Mouse (Mus musculus): ENCODE data around the gene C8a.

Gene C8a

DNA sequence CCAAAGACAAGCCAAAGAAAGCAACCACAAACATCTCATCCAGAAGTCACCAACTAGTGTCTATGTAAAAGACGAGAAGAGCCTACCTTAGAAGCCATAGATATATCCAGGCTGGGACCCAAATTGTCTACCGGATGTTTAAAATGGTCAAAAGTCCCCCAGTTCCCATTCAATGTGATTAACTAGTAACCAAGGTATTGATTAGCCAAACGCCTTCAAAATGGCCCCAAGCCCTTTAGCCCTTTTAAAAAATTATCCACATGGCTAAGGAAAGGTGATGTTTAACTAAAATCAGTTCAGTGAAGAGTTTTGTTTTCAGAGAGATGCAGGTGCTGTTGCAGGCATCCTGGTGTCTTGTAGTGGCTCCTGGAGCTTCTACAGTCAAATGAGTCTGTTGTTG is at the start of gene C8a:
Gene C8a (minus strand): TSS at position 76 of the 400 bp plus-strand sequence.
- DNase-seq (ENCODE audit: low spot score in 2 of 2) = no peak

DNA sequence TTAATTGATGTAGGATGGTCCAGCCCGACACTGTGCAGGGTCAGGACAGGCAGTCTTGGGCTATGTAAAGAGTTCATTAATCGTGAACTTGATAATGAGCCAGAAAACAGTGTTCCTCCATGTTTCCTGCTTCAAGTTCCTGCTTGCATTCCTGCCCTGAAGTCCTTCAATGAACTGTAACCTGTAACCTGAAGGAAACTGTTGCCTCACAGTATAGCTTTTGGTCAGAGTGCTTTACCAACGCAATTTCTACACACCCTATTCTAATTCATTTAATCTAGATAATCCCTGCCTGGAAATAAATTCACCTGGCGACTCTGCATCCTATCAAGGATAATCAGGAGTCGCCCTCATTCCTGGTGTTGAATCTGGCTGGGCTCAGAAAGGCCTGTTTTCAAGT is 49.2 kb upstream of the C8a start:
- no peak for DNase-seq (ENCODE audit: low spot score in 2 of 2)

DNA sequence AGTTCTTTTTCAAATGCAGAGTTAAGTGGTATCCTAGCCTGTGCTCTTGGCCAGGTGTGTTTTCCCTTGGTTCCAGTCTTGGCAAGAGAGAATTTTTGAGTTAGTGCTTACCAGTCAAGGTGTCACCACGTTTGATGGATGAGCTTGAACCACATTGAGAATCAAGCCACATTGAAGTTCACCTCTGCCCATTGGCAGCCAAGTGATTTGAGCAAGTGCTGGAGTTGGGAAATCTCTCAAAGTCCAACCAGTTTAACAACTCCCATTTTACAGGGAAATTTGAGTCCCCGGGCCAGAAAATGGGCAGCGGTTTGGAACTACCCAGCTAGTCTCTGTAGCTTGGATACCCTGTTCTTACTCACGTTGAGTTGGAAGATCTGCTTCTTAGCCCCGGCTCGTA is 41.8 kb upstream of the C8a start:
- DNase-seq (ENCODE audit: low spot score in 2 of 2) = no peak

DNA sequence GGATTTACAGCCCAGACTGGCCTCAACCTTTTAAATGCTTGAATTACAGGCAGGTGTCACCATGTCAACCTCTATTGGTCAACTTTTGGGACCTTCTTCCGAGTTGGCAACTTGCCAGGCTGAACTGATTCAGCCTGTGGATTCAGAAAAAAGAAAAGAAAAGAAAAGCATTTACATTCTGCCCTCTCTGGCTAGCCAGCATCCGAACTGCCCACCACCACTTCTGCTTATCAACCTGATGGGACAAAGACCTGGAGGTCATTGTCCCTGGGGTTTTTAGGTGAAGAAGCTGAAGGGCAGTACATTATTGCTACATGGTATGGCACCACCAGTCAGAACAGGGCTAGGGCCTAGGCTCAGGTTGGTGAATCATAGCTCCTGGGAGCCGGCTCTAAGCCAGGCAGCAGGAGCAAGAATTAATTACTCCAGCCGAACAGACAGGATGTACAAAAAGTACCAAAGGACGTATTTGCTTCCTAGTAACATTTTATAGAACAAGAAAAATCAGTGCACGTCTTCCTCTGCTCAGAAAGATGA is 38.6 kb upstream of the C8a start:
- no peak for DNase-seq (ENCODE audit: low spot score in 2 of 2)

DNA sequence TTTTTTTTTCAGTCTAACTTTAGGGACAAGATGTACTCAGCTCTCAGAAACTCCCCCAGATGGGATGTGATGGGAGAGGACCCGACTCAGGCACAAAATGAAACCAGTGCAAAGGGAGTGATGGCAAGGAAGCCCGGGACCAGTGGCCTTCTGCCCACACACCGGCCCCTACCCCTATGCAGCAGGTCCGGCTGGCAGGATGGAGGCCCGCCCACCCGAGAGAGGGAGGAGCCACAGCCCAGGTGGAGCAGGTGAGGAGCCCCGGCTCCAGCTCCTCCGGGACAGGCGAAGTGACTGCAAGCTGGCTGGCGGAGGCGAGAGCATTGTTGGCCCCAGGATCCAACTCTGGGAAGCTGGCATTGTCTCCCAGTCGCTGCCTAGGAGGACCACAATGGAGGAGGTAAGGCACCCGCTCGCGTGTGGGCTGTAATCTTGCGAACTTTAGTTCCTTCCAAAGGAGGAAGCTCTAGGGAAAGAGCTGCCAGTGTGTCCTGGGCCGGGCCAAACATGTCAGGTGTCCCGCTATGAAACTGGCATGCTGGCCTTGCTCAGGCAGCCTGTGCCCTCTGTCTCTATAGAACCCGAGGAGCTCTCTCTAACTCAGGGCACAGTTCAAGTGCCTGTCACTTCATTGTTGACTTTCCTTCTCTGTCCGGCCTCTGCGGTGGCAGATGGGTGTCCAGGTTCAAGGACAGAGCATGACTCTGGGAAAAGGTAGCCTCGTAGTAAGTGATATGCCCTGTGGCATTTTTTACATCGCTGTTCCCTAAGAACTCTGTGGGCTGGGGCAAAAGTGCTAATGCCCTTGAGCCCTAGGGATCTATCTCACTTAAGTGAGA is 37.3 kb upstream of the C8a start, which contains the start of gene Fyb2:
Gene Fyb2 (plus strand): TSS at position 166 of the 839 bp plus-strand sequence.
- DNase-seq (ENCODE audit: low spot score in 2 of 2) = no peak

DNA sequence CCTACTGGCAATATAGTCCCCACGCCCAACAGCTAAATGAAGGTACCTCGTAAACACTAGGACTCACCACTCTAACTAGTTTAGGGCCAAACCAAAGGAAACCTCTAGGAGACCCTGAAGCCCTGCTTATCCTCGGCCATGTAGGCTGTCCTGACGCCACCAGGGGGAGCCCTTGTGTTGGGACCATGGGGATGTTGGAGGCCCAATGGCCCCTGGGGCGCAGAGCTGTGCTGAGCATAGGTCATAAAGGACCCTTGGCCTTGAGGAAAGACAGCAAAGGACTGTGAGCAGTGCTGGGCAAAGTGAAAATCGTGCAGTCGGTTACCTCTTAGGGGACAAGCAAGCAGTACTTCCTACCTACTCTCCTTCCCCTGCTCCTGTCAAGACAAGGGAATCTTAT is 35.5 kb upstream of the C8a start:
- peak; percentile 65 to 73 for DNase-seq (ENCODE audit: low spot score in 2 of 2)

DNA sequence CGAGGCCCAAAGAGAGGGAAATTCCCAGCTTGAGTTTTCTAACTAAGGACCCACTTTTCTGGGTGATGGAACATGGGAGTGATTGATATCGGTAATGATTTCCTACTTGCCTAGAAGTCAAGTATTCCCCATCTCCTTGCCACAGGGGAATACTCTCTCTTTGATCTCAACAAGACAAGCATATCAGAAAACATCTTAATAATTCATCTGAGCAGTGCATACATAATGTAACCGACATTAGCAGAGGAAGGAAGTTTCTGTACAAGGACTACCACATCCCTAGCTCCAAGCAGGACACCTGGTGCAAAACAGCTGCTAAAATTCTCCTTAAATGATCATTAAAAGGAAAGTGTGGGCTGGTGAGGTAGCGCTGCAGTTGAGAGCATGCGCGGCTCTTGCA is 28.9 kb upstream of the C8a start:
- no peak for DNase-seq (ENCODE audit: low spot score in 2 of 2)

DNA sequence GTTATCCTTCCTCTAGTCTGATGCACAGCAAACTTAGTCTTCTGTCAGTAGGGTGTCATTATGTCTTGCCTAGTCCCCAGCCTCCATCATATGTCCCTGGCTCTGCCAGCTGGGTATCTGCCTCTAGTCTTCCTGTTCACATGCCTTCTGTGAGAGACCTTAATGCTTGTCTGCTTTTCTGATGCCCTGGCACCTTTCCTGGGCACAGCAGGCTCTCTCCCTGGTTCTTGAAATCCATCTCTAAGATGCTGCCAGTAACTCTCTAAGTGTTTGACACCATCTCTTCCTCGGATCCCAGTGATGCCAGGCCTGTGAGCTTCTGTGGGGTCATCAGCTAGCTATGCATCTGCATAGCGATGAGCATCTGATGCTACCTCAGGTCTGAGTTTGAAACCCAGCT is 26.6 kb upstream of the C8a start:
- DNase-seq (ENCODE audit: low spot score in 2 of 2) = no peak

DNA sequence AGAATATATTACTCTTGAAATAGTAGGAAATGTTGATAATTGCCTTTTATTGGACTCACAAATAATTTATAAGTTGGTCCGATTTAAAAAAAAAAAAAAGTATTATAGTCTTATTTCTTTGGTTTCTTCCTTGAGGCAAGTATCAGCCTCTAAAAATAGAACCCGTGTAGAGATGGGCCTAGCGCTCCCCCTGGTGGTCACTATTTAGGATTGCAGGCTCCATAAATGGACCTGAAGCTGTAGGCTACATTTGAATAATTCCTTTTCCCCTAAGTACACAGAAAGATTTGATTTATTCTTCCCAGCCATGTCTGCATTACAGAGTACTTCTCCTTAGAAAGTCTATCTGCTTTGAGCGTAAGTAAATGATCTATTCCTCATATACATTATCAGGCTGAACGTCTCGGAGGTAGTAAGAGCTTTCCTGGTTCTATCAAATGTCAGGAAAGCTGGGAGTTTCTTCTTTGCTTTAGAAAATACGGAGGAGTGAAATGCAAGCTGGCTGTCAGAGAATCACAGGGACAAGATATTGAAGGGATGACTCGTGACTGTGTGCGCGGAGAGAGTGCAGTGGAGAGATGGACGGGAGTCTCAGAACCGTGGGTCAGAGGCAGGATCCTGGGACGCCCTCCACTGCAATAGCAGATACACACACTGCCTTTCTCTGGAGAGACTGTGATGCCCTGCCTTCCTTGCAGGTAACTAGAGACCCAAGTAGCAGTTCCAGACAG is 18.0 kb upstream of the C8a start:
- peak; percentile 69 to 77 for DNase-seq (ENCODE audit: low spot score in 2 of 2)

DNA sequence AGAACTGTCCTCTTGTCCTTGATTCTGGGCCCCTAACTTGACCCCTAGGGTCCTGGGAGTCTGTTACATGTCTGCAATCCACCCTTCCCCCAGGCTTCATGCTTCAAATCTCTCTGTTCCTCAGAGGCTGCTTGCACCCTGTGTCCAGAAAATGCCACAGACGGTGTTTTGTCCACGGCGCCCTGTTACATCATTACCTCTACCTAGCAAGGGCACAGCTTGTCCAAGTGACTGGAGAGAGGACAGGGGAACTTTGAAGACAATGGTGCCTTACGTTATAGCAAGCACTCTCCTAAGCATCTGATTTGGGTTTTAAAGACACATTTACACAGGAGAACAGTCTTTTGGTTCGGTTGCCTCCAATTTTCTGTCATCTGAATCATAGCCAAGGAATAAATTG is 17.4 kb upstream of the C8a start:
- DNase-seq (ENCODE audit: low spot score in 2 of 2) = no peak

DNA sequence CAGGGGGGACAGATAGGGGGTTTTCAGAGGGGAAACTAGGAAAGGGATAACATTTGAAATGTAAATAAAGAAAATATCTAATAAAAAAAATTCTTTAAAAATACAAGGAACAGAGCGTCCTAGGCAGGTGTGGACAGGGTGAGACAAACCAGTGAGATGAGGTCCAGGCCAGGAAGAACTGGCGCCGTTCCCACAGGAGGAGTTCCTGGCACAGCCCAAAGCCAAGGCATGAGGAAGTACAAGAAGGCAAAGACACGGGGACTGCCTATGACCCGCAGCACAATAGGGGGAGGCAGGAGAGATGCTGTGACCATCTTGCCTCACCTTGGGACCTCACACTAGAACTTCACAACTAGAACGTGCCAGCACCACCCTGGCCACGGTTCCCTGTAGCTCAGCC is 15.5 kb upstream of the C8a start:
- DNase-seq (ENCODE audit: low spot score in 2 of 2) = no peak

DNA sequence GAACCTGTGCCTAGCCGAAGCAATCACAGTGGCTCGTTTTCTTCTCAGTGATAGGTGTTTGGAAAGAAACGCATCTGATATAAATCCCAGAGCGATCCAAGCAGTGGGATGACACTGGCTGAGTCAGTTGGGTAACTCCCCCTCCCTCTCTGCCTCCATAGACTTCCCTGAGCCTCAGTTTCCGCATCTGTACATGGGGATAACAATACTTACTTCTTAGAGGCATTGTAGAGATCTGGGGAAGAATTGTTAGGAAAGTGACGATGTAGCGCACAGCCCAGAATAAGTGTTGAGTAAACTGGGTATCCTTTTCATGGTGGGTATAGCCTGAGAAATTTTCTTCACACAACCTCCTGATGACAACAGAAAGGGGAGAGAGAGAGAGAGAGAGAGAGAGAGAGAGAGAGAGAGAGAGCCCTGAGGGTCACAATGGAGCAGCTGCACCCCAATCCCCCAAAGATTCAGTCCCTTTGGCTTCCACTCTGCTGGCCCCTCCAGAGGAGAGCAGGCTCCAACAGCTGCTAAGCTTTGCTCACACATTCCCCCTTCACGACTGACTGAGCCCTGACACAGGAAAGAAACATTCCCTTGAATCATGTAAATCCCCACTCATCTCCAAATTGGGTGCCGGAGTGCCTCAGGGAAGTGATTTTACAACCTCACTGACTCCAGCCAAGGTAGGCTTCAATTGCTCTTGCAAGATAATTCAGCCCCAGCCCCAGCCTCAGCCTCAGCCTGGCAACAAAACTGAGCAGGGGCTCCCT is 12.5 kb upstream of the C8a start:
- DNase-seq (ENCODE audit: low spot score in 2 of 2) = no peak

DNA sequence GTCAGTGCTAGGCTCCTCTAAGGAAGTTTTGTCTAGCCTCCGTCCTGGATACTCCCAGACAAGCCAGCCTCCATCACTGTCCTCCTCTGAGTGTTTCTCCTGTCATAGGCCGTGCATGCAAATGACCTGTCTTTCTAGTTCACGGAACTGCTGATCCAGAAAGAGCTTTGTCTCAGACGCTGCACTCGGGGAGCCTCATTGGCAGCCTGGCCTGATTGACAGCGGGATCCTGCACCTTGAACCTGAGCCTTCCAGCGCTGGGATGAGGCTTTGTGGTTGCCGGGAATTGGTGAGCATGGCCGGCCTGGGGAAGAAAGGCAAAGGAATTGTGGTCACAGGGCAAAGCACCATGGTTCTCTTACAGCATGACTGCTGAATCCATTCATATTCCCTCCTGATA is 11.3 kb upstream of the C8a start:
- DNase-seq (ENCODE audit: low spot score in 2 of 2) = no peak

DNA sequence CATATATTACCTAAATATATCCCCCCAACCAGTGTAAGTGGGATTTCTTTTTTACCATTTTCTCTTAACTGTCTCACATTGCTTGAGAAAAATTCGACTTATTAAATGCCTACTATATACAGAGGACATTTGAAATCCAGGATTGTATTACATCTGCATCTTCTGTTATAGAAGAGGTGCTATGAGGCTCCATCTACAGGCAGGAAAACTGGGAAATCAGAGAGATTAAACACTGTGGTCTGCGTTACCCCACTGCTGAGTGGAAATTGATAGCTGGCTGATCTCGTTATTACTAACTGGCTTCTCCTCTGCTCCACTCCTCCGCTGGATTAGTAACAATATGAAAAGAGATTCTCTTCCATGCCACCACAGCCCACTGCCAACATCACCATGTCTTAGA is 366 bp downstream of the C8a start:
- no peak for DNase-seq (ENCODE audit: low spot score in 2 of 2)

DNA sequence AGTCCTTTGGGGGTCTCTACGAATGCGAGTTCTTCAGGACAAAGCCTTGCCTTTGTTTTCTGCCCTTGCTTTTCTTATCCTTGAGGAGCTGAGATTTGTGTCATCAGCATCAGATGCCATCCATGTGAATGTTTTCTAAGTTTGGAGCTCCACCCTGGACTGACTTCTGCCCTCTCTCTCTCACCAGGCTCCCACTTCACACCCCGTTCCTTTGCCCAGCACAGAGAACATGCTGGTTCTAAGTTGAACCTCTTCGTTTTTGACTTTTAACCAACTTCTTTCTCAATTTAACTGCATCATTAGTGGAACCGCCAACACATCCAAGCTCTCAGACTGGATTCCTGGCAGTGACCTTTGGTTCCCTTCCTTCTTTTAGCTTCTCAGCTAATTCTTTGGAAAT is 6.0 kb downstream of the C8a start:
- DNase-seq (ENCODE audit: low spot score in 2 of 2) = no peak

DNA sequence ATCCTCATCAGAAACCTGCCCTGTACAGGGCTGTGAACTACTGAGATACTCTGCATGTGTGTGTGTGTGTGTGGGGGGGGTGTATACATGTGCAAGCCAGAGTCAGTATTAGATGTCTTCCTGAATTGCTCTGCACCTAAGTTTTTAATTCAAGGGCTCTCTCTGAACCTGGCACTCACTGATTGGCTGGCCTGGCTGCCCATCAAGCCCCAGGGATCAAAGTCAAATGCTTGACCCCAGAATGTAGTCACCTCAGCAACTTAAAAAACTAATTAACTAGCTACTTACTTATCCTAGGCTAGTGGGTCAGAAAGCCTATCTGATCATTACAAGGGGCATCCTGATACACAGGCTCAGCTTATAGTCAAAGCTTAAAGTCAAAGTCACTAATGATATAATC is 6.6 kb downstream of the C8a start:
- no peak for DNase-seq (ENCODE audit: low spot score in 2 of 2)

DNA sequence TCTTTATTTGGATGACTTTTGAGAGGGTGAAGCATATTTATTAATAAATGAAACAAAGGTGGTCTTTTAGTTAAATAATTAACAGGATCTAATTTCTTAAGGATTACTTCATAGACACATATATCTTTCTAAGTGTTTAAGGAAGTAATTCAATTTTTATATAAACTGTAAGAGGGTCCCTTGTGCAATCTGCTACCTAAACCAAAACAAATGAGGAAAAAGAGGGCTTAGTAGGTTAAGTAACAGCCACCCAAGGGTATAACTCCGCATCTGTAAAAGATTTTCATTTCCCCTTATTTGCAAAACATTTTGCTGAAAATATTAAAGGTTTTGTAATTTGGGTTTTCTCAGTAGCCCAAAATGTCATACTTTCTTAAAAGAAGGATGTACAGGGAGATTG is 11.8 kb downstream of the C8a start:
- DNase-seq (ENCODE audit: low spot score in 2 of 2) = no peak

DNA sequence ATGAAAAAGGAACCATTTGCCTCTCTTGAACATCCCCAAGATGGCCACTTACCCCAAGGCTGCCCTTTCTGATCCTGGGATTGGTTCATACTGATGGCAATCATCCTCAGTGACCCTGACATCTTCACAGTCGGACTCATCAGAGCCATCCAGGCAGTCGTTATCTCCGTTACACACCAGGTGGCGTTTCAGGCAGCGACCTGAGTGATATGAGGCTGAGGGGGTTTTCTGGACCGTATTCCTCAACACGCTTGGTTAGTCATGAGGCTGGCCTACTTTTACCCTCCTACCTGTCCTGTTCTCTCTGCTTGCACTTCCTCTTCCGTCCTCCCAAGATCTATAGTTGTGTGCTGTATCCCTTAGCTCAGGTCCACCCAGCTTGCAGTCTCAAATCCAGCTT is 15.0 kb downstream of the C8a start:
- no peak for DNase-seq (ENCODE audit: low spot score in 2 of 2)

DNA sequence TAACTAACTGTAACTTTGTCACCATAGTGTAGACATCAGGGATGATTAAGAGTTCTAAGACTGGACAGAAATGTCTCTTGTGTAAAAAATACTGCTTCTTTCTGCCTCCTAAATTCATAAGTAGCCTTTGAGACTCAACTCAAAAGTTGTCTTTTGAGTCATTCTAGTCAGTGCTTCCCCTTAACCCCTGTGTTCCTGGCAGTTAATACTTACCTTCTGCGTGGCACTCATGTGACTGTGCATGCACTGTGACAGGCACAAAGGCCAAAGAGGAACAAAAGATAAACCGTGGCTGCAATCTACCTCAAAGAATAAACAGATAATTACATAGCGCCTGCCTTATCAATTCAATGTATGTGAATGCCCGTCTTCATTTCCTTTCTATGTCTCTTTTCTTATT is 18.4 kb downstream of the C8a start:
- DNase-seq (ENCODE audit: low spot score in 2 of 2) = no peak

DNA sequence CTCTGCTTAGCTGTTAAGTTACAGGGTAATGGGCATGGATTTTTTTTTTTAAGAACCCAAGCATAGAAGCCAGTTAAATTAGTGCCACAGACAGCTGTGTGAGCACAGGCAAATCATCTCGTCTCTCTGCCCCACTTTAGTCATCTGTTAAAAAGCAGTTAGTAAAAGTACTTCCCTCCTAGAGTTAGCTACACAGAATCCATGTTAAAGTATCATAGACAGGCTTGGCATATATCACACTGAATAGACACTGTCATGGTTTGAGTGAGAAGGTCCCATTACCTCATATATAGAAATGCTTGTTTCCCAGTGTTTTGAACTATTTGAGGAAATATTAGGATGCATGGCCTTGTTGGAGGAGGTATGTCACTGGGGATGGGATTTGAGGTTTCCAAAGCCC is 19.2 kb downstream of the C8a start, which contains the start of gene Gm17662:
Gene Gm17662 (plus strand): TSS at position 301 of the 400 bp plus-strand sequence.
- no peak for DNase-seq (ENCODE audit: low spot score in 2 of 2)

DNA sequence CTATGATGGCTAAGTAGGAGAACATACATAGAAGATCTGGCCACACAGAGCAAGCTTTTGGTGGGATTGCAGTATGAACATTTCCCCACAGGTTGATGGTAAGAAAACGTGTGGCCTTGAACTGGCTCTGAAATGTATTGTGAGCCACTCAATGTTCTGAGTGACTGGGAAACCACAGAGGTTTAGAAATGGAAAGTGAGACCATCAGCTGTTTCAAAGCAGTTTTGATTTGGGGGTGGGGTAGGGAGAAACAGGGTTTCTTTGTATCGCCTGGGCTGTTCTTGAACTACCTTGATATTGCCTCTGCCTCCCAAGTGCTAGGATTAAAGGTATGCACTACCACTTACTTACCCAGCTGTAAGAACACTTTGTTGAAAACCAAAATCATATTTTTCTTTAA is 21.0 kb downstream of the C8a start:
- no peak for DNase-seq (ENCODE audit: low spot score in 2 of 2)

DNA sequence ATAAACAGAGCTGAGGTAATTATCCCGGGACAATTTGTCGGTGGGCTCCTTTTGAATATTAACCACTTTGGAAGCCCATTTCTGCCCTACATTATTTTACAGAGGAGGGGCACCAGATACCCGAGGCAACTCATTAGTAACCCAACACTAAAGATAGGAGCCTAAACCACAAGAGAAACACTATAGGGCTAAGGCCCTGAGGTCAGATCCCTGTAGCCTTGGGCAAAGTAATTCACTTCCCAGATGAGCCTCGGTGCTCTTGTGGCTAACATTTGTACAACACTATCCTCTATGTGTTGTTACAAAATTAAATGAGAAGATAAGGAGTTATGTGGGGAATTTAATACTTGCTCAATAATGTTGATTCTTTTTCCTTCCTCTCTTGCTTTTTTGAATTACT is 32.7 kb downstream of the C8a start:
- no peak for DNase-seq (ENCODE audit: low spot score in 2 of 2)

Data from right cerebral cortex, adult 2 months (tissue).